Mouse (Mus musculus) cerebellum, postnatal 4 days (tissue): ENCODE results near the gene Ccdc97.

Source experiments
- DNase-seq, 2 experiments: peaks; one replicate each; pipeline ENCODE4 v3.0.0; 2022; ENCODE audit warnings: low spot score in 2 of 2, mixed read lengths in 1 of 2

The Ccdc97 gene

DNA sequence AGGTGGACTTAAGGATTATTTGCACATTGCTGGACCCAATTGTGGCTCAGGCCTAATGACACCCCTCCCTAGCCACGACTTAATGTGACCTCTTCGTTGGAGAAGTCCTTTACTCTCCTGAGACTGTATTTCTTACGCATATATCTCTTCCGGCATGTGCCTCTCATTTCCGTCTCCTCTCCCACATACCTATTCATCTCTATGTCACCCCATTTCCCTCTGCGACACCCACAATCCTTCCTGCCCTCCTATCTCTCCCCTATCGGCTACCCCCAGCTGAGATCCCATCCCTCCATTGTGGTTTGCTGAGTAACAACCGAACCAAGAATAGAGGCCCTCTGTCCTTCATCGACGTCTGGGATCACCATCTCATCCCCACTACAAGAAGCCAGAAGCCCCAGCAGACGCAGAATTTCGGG, 29.3 kb downstream of the Ccdc97 start:
- DNase-seq = no peak

DNA sequence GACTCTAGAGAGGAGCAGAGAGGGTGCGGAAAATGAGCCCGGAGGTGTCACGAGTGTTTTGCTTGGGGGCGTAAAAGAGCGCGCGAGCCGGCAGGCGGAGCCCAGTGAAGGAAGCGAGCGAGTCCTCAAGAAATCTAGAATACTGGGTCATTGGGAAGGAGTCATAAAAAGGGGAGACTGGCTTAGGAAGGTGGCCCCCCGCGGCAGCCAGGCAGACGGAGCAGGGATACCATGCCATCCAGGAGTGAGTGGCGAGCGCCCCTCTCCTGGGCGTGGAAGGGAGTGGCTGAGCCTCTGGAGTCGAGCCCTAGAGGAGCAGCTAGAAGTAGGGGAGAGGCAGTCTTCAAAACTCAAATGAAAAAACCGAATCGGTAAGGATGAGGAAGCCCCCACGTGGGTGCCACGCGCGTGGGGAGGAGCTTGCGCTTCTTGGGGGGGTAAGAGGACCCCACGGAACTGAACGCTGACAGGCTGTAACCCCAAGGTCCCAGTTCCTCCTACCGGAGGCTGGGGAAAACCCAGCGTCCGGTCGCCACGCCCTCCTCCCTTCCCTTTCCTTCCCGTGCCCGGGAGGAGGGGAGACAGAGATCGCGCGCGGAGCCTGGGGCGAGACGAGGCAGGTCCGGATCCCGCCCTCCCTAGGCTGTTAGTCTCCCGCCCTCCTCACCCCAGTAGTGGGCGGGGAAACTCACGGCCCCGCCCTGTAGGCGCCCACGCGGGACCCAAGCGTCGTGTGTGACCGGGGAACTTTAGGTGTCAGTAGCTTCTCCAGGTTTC, 29.9 kb downstream of the Ccdc97 start:
- DNase-seq = no peak

- peak in 1 of 2 experiments; percentile 30 for DNase-seq
These were observed 31.0 kb downstream of the Ccdc97 start for GRCm38 (mm10) chr7:25687811-25688401.

DNA sequence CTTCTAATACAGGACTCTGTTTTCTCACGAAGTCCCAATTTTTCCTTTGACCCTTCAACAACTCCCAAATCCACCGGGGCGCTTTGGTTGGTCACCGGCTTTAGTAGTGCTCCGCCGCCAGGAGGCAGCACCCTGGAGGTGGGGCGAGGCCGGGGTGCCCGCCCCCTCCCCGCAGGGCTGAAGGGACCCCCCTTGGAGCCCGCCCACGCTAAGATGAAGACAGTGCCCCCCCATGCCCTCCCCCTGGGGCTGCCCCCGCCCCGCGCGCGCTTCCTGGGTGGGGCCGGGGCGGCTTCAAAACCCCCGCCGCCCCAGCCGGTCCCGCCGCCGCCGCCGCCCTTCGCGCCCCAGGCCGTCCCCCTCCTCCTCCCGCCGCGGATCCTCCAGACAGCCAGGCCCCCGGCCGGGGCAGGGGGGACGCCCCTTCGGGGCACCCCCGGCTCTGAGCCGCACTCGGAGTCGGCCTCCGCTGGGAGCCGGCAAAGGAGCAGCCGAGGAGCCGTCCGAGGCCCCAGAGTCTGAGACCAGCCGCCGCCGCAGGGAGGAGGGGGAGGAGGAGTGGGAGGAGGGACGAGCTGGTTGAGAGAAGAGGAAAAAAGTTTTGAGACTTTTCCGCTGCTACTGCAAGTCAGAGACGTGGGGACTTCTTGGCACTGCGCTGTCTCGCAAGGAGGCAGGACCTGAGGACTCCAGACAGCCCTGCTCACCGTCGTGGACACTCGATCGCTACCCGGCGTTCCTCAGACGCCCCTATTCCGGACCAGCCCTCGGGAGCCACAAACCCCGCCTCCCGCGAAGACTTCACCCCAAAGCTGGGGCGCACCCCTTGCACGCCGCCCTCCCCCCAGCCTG, 32.0 kb downstream of the Ccdc97 start, which contains the start of gene Tgfb1:
TSS of gene Tgfb1 (plus strand) at position 323 of the 852 bp plus-strand sequence.
- peak in 1 of 2 experiments; percentile 42 for DNase-seq

DNA sequence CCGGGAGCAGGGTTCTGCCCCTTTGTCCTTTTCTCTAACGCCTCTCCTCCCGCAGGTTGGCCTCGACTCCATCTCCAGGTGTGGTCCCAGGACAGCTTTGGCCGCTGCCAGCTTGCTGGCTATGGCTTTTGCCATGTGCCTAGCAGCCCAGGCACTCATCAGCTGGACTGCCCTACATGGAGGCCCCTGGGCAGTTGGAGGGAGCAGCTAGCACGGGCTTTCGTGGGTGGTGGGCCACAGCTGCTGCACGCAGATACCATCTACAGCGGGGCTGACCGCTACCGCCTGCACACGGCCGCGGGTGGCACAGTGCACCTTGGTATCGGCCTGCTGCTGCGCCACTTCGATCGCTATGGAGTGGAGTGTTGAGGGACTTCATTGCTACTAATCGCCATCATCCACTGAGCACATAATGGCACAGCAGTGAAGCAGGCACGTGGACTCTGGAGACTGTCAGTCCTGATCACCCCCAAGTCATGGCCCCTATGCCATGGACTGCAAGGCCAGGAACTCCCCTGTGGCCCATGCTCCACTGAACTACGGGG, 32.9 kb downstream of the Ccdc97 start:
- no peak for DNase-seq

- no peak for DNase-seq
These were observed 34.2 kb downstream of the Ccdc97 start for GRCm38 (mm10) chr7:25684659-25685058.

GRCm38 (mm10) chr7:25683474-25684180, 35.3 kb downstream of the Ccdc97 start:
- DNase-seq = no peak

- no peak for DNase-seq
These were observed 37.3 kb downstream of the Ccdc97 start for GRCm38 (mm10) chr7:25681341-25682231.

DNA sequence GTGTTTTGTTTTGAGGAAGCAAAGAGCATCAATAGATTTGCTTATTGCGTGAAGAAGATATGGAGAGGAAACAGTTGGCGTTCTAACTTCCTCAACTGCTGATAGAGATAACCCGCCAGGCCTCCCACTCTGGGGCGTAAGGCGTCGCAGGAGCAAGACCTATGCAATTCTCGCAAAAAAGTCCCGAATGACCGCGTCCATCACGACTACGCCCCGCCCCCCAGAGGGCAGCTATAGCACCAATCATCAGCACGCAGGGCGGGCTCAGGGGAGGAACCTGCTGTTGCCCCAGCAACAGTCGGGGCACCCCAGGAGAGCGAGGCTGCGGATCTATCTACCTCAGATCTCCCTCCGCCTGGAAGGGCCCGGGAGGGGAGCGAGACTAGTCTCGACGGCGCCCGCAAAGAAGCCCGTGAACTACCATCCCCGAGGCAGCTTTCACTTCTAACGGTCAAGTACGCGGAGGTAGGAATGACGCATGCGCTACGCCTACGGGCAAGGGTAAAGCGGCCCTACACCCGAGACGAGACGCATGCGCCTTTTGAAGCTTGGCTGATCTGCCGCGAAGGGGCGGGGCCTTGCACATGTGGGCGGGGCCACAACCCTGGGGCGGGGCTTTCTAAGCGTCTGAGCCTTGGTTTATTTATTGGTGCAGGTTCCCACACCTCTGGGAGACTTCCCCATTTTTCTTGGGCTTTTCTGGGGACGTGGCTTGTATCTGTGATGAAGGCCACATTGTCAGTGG, 38.2 kb downstream of the Ccdc97 start, which contains the start of gene B9d2:
TSS of gene B9d2 (plus strand) at position 267 of the 745 bp plus-strand sequence.
- DNase-seq = peak; percentile 81 to 97

- no peak for DNase-seq
These were observed 38.9 kb downstream of the Ccdc97 start for GRCm38 (mm10) chr7:25679971-25680370.

DNA sequence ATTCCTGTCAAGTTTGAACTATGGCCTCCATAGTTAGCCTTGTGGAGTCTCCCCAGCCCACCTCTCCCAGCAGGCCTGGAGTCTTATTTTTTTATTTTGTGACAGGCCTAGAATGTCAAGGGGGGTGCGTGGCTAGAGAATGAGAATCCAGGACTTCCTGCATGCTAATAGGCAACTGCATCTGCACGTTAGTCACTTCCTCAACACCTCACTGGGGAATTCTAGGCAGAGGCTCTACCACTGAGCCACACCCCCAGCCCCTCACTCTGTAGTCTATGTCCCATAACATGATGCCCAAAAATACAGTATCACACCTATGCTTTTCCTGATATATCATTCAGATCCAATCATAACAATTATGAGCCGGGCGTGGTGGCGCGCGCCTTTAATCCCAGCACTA, 41.9 kb downstream of the Ccdc97 start:
- DNase-seq = no peak

DNA sequence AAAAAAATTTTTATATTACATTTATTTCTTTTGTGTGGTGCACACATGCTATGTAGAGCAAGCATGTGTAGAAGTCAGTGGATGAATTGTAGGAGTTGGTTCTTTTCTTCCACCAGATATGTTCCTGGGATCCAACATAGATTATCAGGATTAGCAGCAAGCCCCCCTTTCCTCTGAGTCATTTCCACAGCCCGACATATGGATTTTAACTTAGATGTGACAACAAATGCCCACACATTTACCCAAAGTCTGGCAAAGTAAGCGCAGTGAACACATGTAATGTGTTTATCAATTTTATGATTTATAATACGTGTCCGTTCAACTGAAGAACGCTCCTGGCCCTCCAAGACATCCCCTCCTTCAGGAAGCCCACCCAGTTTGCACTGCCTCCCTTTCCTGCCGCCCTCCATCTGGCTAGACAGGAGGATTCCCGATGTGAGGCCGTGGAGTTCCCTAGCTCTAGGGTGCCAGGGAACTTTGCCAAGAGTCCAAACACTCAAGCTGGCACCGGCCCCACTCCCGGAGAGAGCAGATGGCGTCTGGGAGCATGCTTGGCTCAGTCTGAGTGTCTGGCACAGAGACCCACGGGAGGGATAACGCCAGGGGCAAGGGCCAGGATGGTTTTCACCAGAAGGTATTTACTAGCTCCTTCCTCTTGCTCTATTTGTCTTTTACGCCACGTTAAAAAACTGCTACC, 42.7 kb downstream of the Ccdc97 start:
- peak; percentile 82 to 99 for DNase-seq

DNA sequence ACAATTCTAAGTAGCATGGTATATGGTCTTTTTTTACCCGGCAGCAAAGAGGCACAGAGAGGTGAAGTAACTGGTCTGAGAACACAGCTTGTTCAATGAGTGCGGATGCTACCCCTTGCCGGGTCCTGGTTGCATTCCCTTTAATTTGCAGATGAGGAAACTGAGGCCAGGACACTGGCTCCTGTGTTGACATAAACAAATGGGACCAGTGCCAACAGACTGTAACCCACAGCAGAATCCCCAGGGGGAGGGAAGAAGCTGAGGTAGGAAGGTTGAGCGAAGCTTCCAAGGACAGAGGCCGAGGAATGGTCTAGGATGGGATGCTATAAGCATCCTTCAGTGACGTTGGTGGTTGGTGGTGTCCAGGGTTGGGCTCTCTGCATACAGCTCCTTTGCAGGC, 43.5 kb downstream of the Ccdc97 start:
- no peak for DNase-seq

- DNase-seq = peak in 1 of 2 experiments; percentile 23
These were observed 44.1 kb downstream of the Ccdc97 start, which contains the start of gene Tmem91 for GRCm38 (mm10) chr7:25674719-25675300. TSS of gene Tmem91 (minus strand) at chr7:25675166.

GRCm38 (mm10) chr7:25674297-25674696, 44.6 kb downstream of the Ccdc97 start:
- DNase-seq = no peak

- DNase-seq = no peak
These were observed 46.4 kb downstream of the Ccdc97 start for GRCm38 (mm10) chr7:25672442-25672841.

GRCm38 (mm10) chr7:25671686-25672085, 47.2 kb downstream of the Ccdc97 start:
- DNase-seq = no peak

GRCm38 (mm10) chr7:25670096-25670495, 48.8 kb downstream of the Ccdc97 start:
- no peak for DNase-seq
